Mouse (Mus musculus): ENCODE measurements around the gene Slc44a3.

- TF ChIP-seq POLR2A (IDR thresholded peaks at IDR 0.05; ENCODE audit: low read depth, low read length) (no peak), CTCF (IDR thresholded peaks at IDR 0.05; ENCODE audit: extremely low read depth, insufficient read length, insufficient replicate concordance, low read depth, low read length) (no peak)
These were observed 27.4 kb upstream of the Slc44a3 start for GRCm38 (mm10) chr3:121559406-121560114.

Data from small intestine, adult 2 months (tissue).